Mouse (Mus musculus): Measurements from ENCODE around the gene Tpx2.

DNA sequence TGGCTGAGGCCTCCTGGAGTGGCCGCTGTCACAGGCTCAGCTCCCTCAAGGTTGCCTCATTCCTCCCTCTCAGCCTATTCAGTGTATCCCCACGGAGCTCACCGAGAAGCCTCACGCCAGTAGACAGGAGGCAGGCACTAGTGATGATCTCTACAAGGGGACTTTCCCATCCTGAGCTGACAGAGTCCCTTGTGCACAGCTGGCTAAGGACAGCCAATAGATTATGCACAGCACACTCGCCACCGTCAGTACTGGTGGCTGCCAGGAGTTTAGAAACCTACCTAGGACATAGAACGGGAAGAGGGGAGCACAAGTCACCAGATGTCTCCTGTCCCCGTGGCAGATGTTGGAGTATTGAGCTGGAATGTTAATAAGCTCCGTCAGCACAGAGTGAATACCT lies 69.9 kb downstream of the Tpx2 start:
- TF ChIP-seq CTCF (IDR thresholded peaks at IDR 0.05; ENCODE audit: borderline replicate concordance, control insufficient read depth, extremely low read depth, insufficient read depth, low read length, poor library complexity) (no peak), POLR2A (IDR thresholded peaks at IDR 0.05; ENCODE audit: control insufficient read depth, extremely low read depth, insufficient read depth, low read length, poor library complexity) (no peak)

Data from thymus, adult 2 months (tissue).